Mouse (Mus musculus) spleen, embryonic (tissue): ENCODE data around the gene Dnhd1.
"Not testable (repeated sequence)": the region's sequence is repeated elsewhere in the genome, so short reads cannot be mapped to it uniquely, and the experiment has no call there.

Experiments used
- CTCF ChIA-PET: fragments of 350-600 bp; sonication (Branson Sonifier 250); formaldehyde crosslinking; loops from one replicate; lab custom pipeline; 2022; lab: Charles Lee

The Dnhd1 gene

DNA sequence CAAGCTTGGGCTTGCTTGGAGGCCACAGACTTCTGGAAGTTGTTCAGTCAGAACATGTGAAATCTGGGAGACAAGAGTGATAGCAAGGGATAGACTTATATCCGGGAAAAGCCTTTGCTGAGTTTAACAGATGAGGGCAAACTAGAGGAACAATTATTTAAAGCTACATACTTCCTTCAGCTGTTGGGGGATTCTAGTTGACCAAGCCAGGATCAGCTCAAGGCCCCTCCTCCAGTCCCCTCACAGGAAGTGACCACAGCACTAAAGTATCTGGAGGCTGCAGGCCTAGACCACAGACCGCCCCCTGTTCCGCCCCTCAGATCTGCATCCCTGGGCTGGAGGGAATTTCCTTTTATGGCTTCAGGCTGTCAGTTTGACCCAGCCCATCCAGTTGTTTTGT is 88.3 kb downstream of the Dnhd1 start:
- CTCF ChIA-PET = interaction anchor here (0.6 to 0.9 kb wide), 2 partner anchors 12 to 28 kb away, joined by 3 to 5 read pairs; no protein-coding TSS in a partner anchor

DNA sequence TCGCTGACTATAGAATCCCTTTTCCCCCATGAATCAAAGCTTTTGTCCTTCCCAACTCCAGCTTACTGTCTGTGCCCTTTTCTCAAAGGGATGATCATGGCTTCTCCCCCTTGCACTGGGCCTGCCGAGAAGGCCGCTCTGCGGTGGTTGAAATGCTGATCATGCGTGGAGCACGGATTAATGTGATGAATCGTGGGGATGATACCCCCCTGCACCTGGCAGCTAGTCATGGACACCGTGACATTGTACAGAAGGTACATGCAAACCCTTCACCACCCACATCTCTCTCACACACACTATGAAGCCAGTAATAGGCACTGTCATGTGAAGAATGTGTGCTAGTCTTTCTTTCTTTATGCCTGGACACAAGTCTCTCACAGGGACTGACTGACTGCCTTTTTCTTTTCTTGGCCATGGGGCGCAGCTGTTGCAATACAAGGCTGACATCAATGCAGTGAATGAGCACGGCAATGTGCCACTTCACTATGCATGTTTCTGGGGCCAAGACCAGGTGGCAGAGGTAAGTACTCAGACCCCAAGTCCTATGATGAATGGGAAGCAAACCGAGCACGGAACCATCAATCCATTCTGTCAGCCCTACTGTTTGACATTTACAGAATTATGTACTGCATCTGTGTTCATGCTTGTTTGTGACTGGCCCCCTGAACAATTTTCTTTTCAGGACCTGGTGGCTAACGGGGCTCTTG is 89.6 kb downstream of the Dnhd1 start:
- CTCF ChIA-PET = interaction anchor here (0.9 kb wide), 1 partner anchor 29 kb away, joined by 3 read pairs; no protein-coding TSS in a partner anchor

DNA sequence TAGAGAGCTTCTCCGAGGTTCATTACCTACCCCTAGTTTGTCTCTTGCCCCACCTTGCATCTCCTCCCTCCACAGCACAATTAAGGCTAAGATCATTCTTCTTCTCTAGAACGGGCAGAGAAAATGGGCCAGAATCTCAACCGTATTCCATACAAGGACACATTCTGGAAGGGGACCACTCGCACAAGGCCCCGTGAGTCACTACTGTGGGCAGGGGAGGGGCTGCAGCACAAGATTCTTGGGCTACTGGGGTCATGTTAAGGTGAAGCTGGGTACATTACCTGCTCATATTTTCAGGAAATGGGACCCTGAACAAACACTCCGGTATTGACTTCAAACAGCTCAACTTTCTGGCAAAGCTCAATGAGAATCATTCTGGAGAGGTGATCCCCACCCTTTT is 90.2 kb downstream of the Dnhd1 start:
- CTCF ChIA-PET = no interaction called here

DNA sequence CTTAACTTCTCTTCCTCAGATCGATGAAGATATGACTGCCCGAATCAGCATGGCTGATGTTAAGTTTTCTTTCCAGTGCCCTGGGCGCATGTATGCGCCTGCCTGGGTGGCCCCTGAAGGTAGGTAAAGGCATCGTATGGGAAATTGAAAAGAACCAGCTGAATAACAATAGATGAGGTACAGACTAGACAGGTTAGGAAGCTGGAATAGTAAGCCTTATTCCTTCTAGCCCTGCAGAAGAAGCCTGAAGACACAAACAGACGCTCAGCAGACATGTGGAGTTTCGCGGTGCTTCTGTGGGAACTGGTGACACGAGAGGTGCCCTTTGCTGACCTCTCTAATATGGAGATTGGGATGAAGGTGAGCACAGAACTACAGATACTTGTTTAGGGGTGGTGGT is 91.4 kb downstream of the Dnhd1 start:
- CTCF ChIA-PET = no interaction called here

DNA sequence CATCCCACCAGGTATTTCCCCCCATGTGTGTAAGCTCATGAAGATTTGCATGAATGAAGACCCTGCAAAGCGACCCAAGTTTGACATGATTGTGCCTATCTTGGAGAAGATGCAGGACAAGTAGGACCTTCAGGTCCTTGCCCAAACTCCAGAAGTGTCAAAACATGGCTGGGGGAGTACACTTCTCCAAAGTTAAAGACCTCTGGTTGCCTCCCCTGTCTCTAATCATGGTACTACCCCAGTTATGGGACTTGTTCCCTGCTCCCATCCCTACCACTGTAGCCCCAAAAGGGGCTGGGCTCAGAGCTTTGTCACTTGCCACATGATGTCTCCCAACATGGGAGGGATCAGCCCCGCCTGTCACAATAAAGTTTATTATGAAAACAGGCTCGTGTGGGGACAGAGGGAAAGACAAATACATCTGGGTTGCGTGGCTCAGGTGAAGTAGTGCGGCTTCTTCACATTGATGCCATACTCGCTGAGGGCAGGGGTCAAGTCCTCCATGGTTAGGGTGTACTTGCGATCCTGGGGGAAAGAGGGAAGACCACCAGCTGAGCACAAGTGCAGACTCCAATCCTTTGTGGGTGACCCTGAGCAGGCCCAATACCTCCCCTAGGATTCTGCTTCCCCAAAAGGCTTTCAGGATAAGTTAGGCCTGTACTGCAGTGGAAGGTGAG is 92.0 kb downstream of the Dnhd1 start:
- CTCF ChIA-PET = not testable (repeated sequence)

DNA sequence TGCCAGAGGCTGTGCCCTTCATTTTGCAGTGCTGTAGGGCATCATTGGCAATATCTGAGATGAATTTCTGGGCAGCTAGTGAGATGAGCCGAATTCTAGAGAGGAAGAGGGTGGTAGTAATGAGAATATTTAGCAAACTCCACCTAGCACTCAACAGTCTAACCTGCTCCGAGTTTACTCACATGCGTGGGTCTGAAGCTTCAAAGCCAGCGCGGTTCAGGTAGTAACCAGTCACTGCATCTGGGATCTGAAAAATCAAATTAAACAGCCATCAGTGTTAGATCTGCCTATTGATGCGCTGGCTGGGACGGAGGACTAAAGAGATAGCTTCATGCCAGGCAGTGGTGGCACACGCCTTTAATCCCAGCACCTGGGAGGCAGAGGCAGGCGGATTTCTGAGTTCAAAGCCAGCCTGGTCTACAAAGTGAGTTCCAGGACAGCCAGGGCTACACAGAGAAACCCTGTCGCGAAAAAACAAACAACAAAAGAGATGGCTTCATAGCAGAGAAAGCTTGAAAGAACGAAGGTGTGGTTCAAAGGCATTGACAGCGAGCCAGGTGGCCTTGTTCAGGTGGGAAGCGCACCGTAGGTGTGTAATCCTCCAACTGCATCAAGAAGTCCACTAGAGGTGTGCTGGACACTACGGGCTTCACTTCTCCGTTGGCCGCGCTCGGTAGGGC is 92.8 kb downstream of the Dnhd1 start:
- CTCF ChIA-PET = interaction anchor here (1.1 kb wide), 1 partner anchor 9 kb away, joined by 3 read pairs; the partner anchor contains the start of gene Tpp1

DNA sequence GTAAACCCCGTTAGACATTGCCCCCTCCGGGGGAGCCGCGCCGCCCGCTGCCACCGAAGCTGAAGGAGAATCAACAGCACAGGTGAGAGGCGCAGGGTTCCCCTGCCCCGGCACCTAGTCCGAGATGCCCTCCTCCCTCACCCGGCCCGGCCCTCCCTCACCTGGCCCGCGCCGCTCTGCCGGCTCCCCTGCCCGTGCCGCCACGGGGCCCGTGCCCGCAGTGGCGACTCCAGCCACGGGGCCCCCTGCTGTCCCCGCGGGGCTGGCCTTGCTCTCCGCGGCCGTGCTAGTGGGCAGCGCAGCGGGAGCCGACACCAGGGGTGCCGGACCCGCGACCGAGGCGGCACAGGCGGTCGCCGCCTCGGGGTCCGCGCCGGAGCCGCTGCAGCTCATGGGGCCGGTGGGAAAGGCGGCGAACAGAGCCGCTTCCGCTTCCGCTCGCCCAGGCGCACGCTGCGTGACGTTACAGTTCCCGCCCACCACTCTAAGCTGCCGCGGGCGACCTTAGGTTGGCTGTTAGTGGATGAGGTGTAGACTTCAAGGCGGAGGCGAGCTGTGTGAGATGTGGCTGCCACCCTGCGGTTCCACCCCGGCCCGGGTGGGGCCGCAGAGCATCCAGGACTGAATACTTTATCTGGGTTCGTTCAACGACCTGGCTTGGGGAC is 93.4 kb downstream of the Dnhd1 start, which contains the start of gene Taf10:
TSS of gene Taf10 (minus strand) at position 436 of the 665 bp plus-strand sequence.
- CTCF ChIA-PET = interaction anchor here (1.1 kb wide), 1 partner anchor 8 kb away, joined by 3 read pairs; the partner anchor contains the start of gene Tpp1

DNA sequence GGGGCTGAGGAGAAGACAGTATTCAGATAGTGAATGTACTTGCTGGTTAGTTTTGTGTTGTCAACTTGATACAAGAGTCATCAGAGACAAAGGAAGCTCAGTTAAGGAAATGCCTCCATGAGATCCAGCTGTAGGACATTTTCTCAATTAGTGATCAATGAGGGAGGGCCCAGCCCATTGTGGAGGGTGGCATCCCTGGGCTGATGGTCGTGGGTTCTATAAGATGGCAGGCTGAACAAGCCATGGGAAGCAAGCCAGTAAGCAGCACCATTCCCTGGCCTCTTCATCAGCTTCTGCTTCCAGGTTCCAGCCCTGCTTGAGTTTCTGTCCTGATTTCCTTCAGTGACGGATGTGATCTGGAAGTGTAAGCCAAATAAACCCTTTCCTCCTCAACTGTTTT is 97.1 kb downstream of the Dnhd1 start:
- CTCF ChIA-PET = no interaction called here

DNA sequence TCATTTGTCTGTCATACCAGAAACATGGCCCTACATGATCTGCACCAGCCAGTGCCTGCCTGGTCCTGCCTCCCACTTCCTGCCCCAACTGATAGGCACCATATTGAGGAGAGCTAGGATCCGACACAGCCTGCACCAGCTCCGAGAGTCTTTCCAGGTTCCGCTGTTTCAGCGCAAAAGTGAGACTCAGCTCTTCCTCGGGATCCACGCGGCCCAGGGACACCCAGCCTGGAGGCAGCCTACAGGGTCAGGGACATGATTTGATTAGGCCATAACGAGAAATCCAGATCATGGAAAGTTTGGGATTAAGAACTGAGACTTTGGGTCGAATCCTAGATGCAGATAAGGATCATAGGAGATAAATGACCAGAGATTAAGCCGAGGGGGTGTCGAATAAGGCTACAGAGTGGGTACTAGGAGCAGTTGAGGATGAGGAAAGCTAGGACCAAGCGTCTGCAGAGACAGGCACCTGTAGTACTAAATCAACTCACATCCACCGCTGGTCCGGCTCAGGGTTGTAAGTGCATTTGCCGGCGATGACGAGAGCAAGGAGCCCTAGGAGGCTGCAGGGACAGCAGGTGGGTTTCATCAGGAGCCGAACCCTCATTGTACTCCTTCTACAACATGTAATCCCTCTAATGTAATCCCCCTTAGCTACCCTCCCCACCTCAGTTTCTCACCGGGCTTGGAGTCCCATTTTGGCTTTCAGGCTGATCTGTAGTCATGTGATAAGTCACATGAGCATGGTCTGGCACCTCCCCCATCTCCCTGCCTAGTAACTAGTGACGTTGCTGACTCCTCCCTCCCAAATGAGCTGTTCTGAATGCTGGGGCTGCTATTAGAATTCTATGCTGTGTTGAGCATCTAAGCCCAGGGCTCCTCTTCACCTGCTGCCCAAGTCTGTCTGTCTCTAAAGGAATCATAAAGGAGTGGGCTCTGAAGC is 101.1 kb downstream of the Dnhd1 start, which contains the start of gene Tpp1:
TSS of gene Tpp1 (minus strand) at position 745 of the 943 bp plus-strand sequence.
- CTCF ChIA-PET = interaction anchor here (0.6 to 1.1 kb wide), 2 partner anchors 8 to 14 kb away, joined by 3 to 7 read pairs; partner anchors contain the start of gene Taf10

DNA sequence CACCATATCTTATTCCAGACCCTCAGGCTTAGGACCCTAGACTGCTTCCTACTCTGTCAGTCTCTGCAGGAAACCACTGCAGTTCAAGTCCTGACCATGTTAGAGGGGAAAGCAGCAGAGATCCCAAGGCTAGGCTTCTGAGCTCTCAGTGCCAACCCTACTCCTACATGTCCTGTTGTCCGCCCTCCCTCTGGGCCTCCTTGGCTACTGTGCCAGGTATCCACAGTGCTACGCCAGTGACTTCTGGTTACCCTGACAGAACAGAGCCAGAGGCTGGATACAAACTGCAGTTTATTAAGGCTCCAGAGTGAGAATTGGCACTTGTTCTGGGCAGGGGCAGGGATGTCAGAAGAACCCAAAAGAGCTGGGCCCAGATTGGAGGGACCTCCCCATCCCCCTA is 102.1 kb downstream of the Dnhd1 start:
- CTCF ChIA-PET = interaction anchor here (0.6 to 1.1 kb wide), 2 partner anchors 9 to 13 kb away, joined by 3 to 7 read pairs; partner anchors contain the start of gene Taf10

DNA sequence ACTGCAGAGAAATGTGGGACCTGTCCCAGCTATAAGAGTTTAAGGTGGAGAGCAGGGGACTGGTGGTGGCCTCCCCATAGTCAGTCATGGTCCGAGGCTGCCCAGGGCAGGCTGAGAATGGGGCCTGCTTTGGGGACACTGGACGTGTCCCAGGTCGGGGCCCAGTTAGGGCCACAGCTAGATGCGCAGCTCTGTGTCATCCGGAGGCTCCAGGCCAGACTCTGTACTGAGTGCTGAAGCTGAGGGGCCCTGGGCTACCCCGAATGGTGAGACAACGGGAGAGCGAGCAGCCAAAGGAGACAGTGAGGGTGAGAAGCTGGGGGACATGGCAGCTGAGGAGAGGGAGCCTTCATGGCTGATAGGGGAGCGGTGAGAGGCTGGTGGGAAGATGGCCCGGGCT is 102.7 kb downstream of the Dnhd1 start:
- CTCF ChIA-PET = no interaction called here

DNA sequence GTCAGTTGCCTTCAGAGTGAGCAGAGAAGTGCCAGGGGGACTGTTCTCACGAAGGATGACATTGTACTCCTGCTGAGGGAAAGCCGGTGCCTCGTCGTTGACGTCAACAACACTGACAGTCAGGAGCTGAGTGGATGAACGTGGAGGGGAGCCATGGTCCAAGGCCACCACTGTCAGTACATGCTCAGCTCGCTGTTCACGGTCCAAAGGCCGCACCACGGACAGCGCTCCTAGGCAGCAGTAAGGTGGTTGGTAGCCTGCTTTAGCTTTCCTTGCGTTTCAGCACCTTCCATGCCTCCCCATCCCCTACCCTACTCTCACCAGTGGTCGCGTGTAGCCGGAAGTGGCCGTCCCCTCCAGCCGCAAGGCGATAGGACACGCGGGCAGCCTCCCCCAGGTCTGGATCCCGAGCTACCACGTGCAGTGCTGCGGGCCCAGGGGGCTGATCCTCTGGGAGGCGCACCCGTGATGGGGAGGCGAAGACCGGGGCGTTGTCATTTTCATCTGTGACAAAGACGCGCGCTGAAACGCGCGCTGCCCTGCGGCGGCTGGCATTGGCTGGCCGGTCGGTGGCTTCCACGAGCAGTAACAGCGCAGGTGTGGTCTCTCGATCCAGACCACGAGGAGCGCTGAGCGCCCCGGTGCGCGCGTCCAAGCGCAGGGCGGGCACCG is 111.3 kb downstream of the Dnhd1 start:
- CTCF ChIA-PET = no interaction called here

DNA sequence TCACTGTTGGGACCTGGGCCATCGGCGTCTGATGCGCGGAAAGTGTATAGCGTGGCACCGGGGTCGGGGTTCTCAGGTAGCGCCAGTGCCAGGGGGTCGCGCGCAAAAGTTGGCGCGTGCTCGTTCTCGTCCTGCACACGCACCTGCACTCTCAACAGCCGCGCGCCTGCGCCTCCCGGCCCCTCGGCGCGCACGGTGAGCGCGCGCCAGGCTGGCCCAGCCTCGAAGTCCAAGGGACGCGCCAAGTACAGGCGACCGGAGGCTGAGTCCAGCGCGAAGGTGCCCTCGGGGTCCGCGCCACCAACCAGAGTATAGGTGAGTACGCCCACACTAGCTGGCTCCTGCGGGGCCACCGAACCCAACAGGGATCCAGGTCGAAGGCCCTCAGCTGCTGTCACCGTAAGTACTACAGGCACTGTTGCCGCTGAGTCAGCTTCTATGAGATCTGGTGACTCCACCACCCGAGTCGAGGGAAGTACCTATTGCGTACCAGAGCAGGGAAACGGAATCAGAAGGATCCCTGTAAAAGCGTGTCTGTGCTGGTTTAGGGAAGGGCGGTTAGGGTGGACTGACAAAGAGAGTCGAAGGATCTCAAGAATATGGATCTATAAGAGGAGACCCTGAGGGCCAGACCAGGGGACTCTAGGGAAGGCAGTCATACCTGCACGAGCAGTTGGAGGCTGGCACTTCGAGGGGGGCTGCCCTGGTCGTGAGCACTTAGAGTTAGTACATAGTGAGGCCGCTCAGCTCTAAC is 112.1 kb downstream of the Dnhd1 start:
- CTCF ChIA-PET = no interaction called here

DNA sequence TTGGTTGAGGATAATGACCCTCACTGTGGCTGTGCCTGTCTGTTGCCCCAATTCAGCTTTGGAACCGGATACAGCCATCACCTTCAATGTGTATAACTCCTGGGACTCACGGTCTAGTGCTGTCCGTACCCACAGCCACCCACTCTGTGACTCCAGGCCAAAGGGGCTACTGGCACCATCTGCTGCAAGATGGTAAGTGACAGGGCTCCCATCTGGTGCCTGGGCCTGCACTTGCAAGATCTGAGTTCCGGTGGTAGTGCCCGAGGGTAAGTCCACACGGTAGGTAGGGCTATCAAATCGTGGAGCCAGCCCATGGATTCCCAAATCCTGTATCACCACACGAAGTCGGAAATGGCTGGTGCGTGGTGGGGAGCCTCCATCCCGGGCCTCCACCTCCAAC is 113.7 kb downstream of the Dnhd1 start:
- CTCF ChIA-PET = no interaction called here

DNA sequence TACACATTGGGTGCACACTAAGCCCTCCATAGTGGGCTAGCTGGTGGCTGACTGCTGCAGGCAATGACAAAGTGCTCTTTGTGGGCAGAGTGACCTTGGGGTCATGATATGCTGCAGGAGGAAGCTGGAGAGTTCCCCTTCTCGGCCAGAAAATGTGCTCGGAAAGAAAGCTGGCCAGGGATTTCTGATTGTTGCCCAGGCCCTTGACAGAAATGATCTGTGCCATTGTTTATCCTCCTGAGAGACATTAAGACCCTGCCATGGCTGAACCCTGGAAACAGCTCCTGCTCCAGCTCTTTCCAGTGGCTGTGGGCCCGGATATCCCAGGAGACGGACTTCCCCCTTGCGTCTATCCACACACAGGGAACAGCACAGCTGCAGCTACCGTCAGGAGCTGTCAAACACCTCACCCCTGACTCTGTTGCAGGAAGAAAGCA is 117.1 kb downstream of the Dnhd1 start:
- CTCF ChIA-PET = no interaction called here

DNA sequence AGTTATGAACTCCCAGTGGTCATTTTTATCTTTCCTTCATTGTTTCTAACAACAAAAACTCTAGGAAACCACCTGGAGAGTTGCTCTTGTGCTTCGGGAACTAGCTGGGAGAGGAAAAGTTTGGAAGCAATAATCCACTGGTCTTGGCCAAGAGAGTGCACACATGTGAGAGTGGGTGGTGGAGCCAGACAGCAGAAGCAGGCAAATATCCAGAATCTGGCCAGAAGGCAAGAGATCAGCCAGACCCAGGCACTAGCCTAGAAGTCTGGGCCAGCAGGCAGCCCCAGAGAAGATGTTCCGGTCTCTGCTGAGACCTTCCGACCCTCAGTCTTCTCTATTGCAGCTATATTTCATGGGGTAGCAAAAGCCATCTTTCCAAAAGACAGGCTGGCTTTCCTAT is 119.3 kb downstream of the Dnhd1 start:
- CTCF ChIA-PET = no interaction called here
